Mouse (Mus musculus) bone marrow macrophage, adult 2 months (primary cell): ENCODE measurements at regions not wholly inside any gene's neighbourhood (a gene's known extent, or its start where the extent isn't known, plus 50 kb on each side); places are given as distances from the start of the nearest gene placed in this dataset.

Source experiments
- CTCF ChIP-seq: IDR thresholded peaks from 2 replicates; pipeline ENCODE4 v1.5.1; 2012; ENCODE audit warnings: low read depth, mild to moderate bottlenecking, low read length, moderate library complexity
- POLR2A ChIP-seq: IDR thresholded peaks from 2 replicates; pipeline ENCODE4 v1.6.1; 2012; ENCODE audit warnings: mild to moderate bottlenecking, low read depth, low read length, borderline replicate concordance

GRCm38 (mm10) chr16:77418486-77418885, 183.4 kb downstream of the Gm11146 start:
- TF ChIP-seq POLR2A = no peak
- TF ChIP-seq CTCF = no peak
